Mouse (Mus musculus) central nervous system, embryonic 11.5 days (tissue): Measurements from ENCODE around the gene Olfr114. TPM values are rescaled to one million over a fixed set of nuclear protein-coding genes. Genes with fewer than 3 reads are reported as not detected.

Experiments
- polyA plus RNA-seq: library from polyadenylated mRNA; depleted of rRNA; stranded (reverse); fragments of >200 nt; gene quantifications from 2 replicates; pipeline ENCODE4 v1.2.3, GENCODE M21; 2012; rRNA removed

Gene Olfr114
- polyA plus RNA-seq: not detected in 2 replicates

DNA sequence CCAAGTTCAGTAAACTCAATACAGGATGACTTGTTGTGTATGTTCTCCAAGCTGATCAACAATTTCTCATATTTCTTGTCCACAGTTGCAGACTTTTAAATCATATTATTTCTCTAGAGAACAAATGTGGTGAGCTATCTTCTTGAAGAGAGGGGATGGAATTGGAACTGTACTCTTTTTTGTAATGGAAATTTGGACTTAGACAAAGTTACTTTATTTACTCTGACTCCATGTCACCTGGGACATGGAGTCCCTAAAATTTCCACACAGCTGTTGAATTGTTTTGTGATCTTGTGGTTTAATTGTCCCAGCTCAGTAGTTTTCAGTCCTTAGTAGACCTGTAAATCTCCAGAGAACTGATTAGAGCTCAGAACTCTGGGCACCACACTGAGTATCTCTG is at the start of gene Olfr114:
TSS of gene Olfr114 (minus strand) at position 101 of the 400 bp plus-strand sequence.

DNA sequence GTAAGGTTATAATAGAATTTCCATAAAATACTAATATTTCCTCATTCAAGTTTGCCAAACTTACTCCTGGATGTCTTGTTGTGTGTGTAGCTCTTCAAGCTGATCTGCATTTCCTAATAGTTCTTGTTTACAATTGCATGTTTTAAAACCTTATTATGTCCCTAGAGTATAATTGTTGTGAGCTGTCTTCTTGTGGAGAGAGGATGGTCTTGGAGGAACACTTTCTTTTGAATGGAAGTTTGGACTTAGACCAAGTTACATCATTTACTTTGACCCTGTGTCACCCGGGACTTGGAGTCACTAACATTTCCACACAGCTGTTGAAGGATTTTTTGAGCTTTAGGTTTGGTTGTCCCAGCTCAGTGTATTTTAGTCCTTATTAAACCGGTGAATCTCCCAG is 34.5 kb upstream of the Olfr114 start, which contains the start of the genes Olfr115 and Olfr116:
TSS of gene Olfr115 (minus strand) at position 101 of the 400 bp plus-strand sequence.
TSS of gene Olfr116 (minus strand) at position 191 of the 400 bp plus-strand sequence.

GRCm38 (mm10) chr17:37577563-37577962 is 15.0 kb downstream of the Olfr114 start, which contains the start of gene Olfr113:
Olfr113 (minus strand) TSS chr17:37577663.

DNA sequence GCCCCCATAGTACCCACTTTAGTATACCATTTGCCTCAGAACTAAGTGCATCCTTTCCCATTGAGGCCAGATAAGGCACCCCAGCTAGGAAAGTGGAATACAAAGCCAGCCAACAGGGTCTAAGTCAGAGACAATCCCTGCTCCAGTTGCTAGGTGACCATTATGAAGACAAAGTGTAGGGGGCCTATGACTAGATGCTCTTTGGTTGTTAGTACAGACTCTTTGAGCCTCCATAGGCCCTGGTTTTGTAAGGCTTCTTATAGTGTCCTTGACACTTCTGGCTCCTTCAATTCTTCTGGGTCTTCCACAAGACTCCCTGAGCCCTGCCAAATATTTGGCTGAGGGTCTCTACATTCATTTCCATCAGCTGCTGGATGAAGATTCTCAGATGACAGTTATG is 23.2 kb downstream of the Olfr114 start, which contains the start of gene Olfr112:
TSS of gene Olfr112 (minus strand) at position 101 of the 400 bp plus-strand sequence.

Other genes starting within 250 kb of the Olfr114 start
- not detected in 2 replicates for gene Olfr104-ps, start 233.2 kb downstream of the Olfr114 start, polyA plus RNA-seq
- gene Olfr105-ps, start 213.7 kb downstream of the Olfr114 start, polyA plus RNA-seq: not detected in 2 replicates
- gene Olfr106-ps, start 202.3 kb downstream of the Olfr114 start, polyA plus RNA-seq: not detected in 2 replicates
- gene Olfr107, start 193.5 kb downstream of the Olfr114 start, polyA plus RNA-seq: not detected in 2 replicates
- not detected in 2 replicates for gene Olfr108, start 147.3 kb downstream of the Olfr114 start, polyA plus RNA-seq
- gene Olfr109, start 133.8 kb downstream of the Olfr114 start, polyA plus RNA-seq: not detected in 2 replicates
- not detected in 2 replicates for gene H2-M2, start 109.2 kb downstream of the Olfr114 start, polyA plus RNA-seq
- gene Olfr110, start 100.3 kb downstream of the Olfr114 start, polyA plus RNA-seq: not detected in 2 replicates
- 0.04 and 0.10 TPM in 2 replicates for gene Olfr111, start 84.7 kb downstream of the Olfr114 start, polyA plus RNA-seq
- not detected in 2 replicates for gene Olfr112, start 23.3 kb downstream of the Olfr114 start, polyA plus RNA-seq
- gene Olfr113, start 15.1 kb downstream of the Olfr114 start, polyA plus RNA-seq: not detected in 2 replicates
- not detected in 2 replicates for gene Olfr115, start 34.4 kb upstream of the Olfr114 start, polyA plus RNA-seq
- gene Olfr116, start 34.5 kb upstream of the Olfr114 start, polyA plus RNA-seq: not detected in 2 replicates
- gene Olfr117, start 71.0 kb upstream of the Olfr114 start, polyA plus RNA-seq: not detected in 2 replicates
- not detected in 2 replicates for gene Olfr118, start 74.2 kb upstream of the Olfr114 start, polyA plus RNA-seq
- gene Olfr119, start 103.8 kb upstream of the Olfr114 start, polyA plus RNA-seq: not detected in 2 replicates
- gene Olfr120, start 129.1 kb upstream of the Olfr114 start, polyA plus RNA-seq: not detected in 2 replicates
- gene Olfr121, start 156.1 kb upstream of the Olfr114 start, polyA plus RNA-seq: not detected in 2 replicates
- gene Olfr122, start 175.9 kb upstream of the Olfr114 start, polyA plus RNA-seq: not detected in 2 replicates
- gene Olfr123, start 200.8 kb upstream of the Olfr114 start, polyA plus RNA-seq: not detected in 2 replicates
- not detected in 2 replicates for gene Olfr124, start 207.1 kb upstream of the Olfr114 start, polyA plus RNA-seq
- gene Olfr125, start 240.2 kb upstream of the Olfr114 start, polyA plus RNA-seq: not detected in 2 replicates